Mouse (Mus musculus) ZHBTc4 (cell line): ENCODE measurements around the gene Zfp618.

Source experiments
- DNase-seq: peaks from one replicate; pipeline ENCODE4 v3.0.0-alpha.2; 2011; ENCODE audit warnings: low read depth, low spot score

The Zfp618 gene

GRCm38 (mm10) chr4:62998908-62999307 is 33.5 kb downstream of the Zfp618 start:
- DNase-seq = no peak

- DNase-seq = no peak
These were observed 33.9 kb downstream of the Zfp618 start for GRCm38 (mm10) chr4:62999321-62999720.

- DNase-seq = no peak
These were observed 34.5 kb downstream of the Zfp618 start for GRCm38 (mm10) chr4:62999916-63000315.

- DNase-seq = no peak
These were observed 35.1 kb downstream of the Zfp618 start for GRCm38 (mm10) chr4:63000316-63001055.

GRCm38 (mm10) chr4:63002386-63002785 is 37.0 kb downstream of the Zfp618 start:
- no peak for DNase-seq

GRCm38 (mm10) chr4:63004519-63004918 is 39.1 kb downstream of the Zfp618 start:
- no peak for DNase-seq

- no peak for DNase-seq
These were observed 40.2 kb downstream of the Zfp618 start for GRCm38 (mm10) chr4:63005446-63006185.

GRCm38 (mm10) chr4:63006198-63007155 is 41.1 kb downstream of the Zfp618 start:
- no peak for DNase-seq

- no peak for DNase-seq
These were observed 42.8 kb downstream of the Zfp618 start for GRCm38 (mm10) chr4:63008206-63008605.

- no peak for DNase-seq
These were observed 43.4 kb downstream of the Zfp618 start for GRCm38 (mm10) chr4:63008822-63009221.

- no peak for DNase-seq
These were observed 44.4 kb downstream of the Zfp618 start for GRCm38 (mm10) chr4:63009821-63010220.

GRCm38 (mm10) chr4:63010226-63010625 is 44.9 kb downstream of the Zfp618 start:
- DNase-seq = no peak

- no peak for DNase-seq
These were observed 53.2 kb downstream of the Zfp618 start for GRCm38 (mm10) chr4:63018616-63019015.

GRCm38 (mm10) chr4:63019428-63019858 is 54.1 kb downstream of the Zfp618 start:
- no peak for DNase-seq

GRCm38 (mm10) chr4:63021034-63021700 is 55.8 kb downstream of the Zfp618 start:
- no peak for DNase-seq

- no peak for DNase-seq
These were observed 58.1 kb downstream of the Zfp618 start for GRCm38 (mm10) chr4:63023465-63023864.

GRCm38 (mm10) chr4:63024098-63024497 is 58.7 kb downstream of the Zfp618 start:
- no peak for DNase-seq

GRCm38 (mm10) chr4:63024734-63025256 is 59.4 kb downstream of the Zfp618 start:
- no peak for DNase-seq

- no peak for DNase-seq
These were observed 59.9 kb downstream of the Zfp618 start for GRCm38 (mm10) chr4:63025306-63025705.

GRCm38 (mm10) chr4:63026286-63026685 is 60.9 kb downstream of the Zfp618 start:
- no peak for DNase-seq

- no peak for DNase-seq
These were observed 62.1 kb downstream of the Zfp618 start for GRCm38 (mm10) chr4:63027451-63027850.
